Mouse (Mus musculus) stomach, postnatal 0 days (tissue): ENCODE data around the gene Farp2. TPM values are rescaled to one million over a fixed set of nuclear protein-coding genes. Genes with fewer than 3 reads are reported as not detected.

Source experiments
- ATAC-seq: fragments of 200-750 bp; cut with Nextera tagmentation; 2 replicates; pipeline ENCODE4 v1.8.0; 2017; ENCODE audit not compliant: low FRiP score, low TSS enrichment
- DNase-seq: peaks from one replicate; pipeline ENCODE4 v3.0.0-alpha.2; 2016; ENCODE audit warnings: low spot score
- H3K27ac ChIP-seq: fragments of 300-500 bp; sonication (generic); replicated peaks from 2 replicates; pipeline ENCODE4 v1.5.1; 2014; ENCODE audit warnings: mild to moderate bottlenecking, control low read depth
- H3K27me3 ChIP-seq: fragments of 300-500 bp; sonication (generic); 2 replicates; pipeline ENCODE4 v1.6.1; 2014; ENCODE audit warnings: low read length; ENCODE audit not compliant: control insufficient read depth, insufficient read depth
- H3K36me3 ChIP-seq: fragments of 300-500 bp; sonication (generic); 2 replicates; pipeline ENCODE4 v1.6.1; 2014; ENCODE audit warnings: low read length, mixed read lengths; ENCODE audit not compliant: control insufficient read depth, insufficient read depth
- H3K4me1 ChIP-seq: fragments of 300-500 bp; sonication (generic); replicated peaks from 2 replicates; pipeline ENCODE4 v1.6.1; 2014; ENCODE audit warnings: antibody characterized with exemption; ENCODE audit not compliant: control insufficient read depth, insufficient read depth
- H3K4me2 ChIP-seq: fragments of 300-500 bp; sonication (generic); replicated peaks from 2 replicates; pipeline ENCODE4 v1.6.1; 2014; ENCODE audit warnings: low read depth, mild to moderate bottlenecking, control low read depth, moderate library complexity
- H3K4me3 ChIP-seq: fragments of 300-500 bp; sonication (generic); 2 replicates; pipeline ENCODE4 v1.5.1; 2014; ENCODE audit warnings: low read depth, low read length, control low read depth
- H3K9ac ChIP-seq: fragments of 300-500 bp; sonication (generic); 2 replicates; pipeline ENCODE4 v1.6.1; 2014; ENCODE audit warnings: mild to moderate bottlenecking, low read length, control low read depth, mixed read lengths
- H3K9me3 ChIP-seq: fragments of 300-500 bp; sonication (generic); 2 replicates; pipeline ENCODE4 v1.6.1; 2016; ENCODE audit warnings: low read length; ENCODE audit not compliant: control insufficient read depth
- CTCF ChIP-seq: IDR thresholded peaks from 2 replicates; pipeline ENCODE4 v1.5.1; 2016; ENCODE audit warnings: antibody characterized with exemption, low read depth, mild to moderate bottlenecking, moderate library complexity
- EP300 ChIP-seq: optimal IDR thresholded peaks from 2 replicates; pipeline ENCODE3; 2016; ENCODE audit warnings: antibody characterized with exemption
- WGBS: fragments of 180-500 bp; shearing (Covaris S2); extraction: QIAGEN DNeasy Blood & Tissue Kit; methylation state at CpG from one replicate; pipeline ENCODE4 v1.1.7; 2014; 5-methylcytosine and 5-hydroxymethylcytosine counted together
- polyA plus RNA-seq: library from polyadenylated mRNA; unstranded; fragments of >200 nt; fragmentation: Nextera tagmentation; extraction: Ambion mirVana; gene quantifications from 2 replicates; pipeline ENCODE4 v1.2.1, GENCODE M21; 2015

Farp2 gene
- polyA plus RNA-seq, 1 experiment from 2014 or later = 2.9 TPM

DNA sequence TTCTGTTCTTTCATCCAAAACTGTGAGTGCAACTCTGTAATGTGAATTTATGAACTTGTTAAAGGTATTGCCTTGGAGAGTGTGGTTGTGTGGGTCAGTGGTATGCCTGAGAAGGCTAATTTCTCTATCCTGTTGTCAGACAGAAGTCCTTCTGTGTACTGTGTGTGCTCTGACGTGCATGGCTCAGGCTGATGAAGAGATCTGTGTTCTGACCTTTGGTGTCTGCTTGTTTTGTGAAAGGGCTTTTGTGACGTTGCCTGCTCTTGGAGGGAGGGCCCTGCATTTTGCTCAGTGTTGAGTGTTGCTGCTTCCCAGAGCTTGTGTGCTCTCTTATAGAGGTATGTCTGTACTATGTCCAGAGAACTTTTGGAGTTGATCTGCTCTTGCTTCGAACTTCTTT is 55.1 kb downstream of the Farp2 start:
- TF ChIP-seq EP300 (no peak), CTCF (no peak)
- Histone ChIP-seq H3K9me3 (no peaks in the 10 kb centered on the region), H3K4me3 (no peak overlapping the region), H3K4me1 (no peaks in the 10 kb centered on the region), H3K27me3 (no peaks in the 10 kb centered on the region), H3K27ac (no peak overlapping the region), H3K36me3 (0 out of 2 replicates have a peak, but pooled peaks cover 3% of the 10 kb centered on the region), H3K9ac (no peak overlapping the region), H3K4me2 (no peak overlapping the region)
- DNase-seq (peak; percentile 19), ATAC-seq (peak; percentile 55)
- 56% methylated on average over 3 of the region's 3 CpGs for WGBS

DNA sequence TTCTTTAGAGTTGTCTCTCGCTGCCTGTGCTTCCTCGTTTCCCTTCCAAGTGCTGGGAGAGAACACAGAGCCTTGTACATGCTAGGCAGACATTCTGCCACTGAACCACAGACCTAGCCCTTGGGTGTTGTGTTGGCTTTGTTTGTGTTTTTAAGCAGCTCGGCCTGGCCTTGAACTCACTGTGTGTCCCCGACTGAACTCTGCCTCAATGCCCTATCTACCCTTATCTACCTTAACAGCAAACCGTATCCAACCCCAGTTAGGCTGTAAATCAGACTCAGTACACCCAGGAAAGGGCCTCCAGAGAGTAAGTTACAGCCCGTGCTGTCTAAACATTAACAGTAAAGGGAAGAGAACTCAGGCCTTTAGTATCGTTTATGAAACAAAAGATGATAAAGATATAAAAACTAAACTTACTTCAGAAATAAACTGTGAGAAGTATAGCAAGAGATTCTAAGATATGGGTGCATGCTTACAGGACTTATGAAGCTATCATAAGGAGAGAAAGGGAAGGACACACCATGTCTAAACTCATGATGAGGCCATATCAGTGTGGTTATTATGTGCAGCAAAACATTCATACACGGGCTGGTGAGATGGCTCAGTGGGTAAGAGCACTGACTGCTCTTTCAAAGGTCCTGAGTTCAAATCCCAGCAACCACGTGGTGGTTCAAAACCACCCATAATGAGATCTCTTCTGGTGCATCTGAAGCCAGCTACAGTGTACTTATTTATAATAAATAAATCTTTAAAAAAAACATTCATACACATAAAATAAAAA is 56.0 kb downstream of the Farp2 start:
- ATAC-seq (peak; percentile 88), DNase-seq (peak; percentile 40)
- Histone ChIP-seq H3K4me1 (no peaks in the 10 kb centered on the region), H3K4me3 (no peak overlapping the region), H3K36me3 (0 out of 2 replicates have a peak, but pooled peaks cover 3% of the 10 kb centered on the region), H3K27ac (no peak overlapping the region), H3K9ac (no peak overlapping the region), H3K9me3 (no peaks in the 10 kb centered on the region), H3K4me2 (no peak overlapping the region), H3K27me3 (no peaks in the 10 kb centered on the region)
- TF ChIP-seq EP300 (no peak), CTCF (no peak)
- whole genome bisulfite sequencing = 60% methylated on average over 9 of the region's 9 CpGs

DNA sequence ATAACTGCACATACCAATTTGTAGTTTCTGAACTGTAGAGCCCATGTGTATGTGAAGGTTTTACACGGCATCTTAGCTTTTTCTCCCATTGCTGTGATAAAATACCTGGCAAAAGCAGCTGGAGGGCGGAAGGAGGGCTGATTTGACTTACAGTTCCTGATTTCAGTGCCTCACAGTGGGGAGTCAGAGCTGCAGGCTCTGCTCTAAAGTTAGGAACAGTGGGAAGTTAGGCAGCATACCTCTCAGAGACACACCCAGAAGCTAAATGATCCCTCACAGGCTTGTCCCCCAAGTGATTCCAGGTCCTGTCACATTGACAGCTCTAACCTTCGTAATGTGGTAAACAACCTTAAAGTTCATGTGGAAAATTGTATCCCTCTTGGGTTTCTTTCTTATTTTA is 65.2 kb downstream of the Farp2 start:
- no peak for DNase-seq
- 83% methylated on average over 3 of the region's 3 CpGs for WGBS

DNA sequence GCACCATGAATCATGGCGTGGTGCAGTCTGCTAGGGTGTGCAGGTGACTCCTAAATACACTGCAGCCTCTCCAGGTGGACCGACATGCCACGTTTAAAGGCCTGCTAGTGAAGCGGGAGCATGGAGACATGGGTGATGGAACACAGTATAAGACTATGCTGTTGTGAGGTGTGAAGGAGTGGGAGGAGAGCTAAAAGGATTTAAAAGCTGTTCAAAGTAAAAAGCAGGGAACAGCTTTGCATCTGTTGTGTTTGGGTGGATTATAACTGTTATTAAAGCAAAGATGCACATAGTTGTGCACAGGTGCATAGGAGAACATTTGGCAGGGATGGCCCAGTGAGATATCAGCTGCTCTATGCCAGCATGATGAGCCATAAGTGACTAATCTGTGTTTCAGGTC is 66.0 kb downstream of the Farp2 start:
- H3K27ac ChIP-seq = no peak overlapping the region
- DNase-seq (no peak), ATAC-seq (no peak)
- H3K27me3 ChIP-seq = no peaks in the 10 kb centered on the region
- H3K4me2 ChIP-seq = no peak overlapping the region
- no peaks in the 10 kb centered on the region for H3K9me3 ChIP-seq
- no peaks in the 10 kb centered on the region for H3K4me1 ChIP-seq
- H3K4me3 ChIP-seq = no peak overlapping the region
- TF ChIP-seq CTCF (no peak), EP300 (no peak)
- H3K9ac ChIP-seq = no peak overlapping the region
- peaks cover 9% of the 10 kb centered on the region for H3K36me3 ChIP-seq
- 88% methylated on average over 4 of the region's 4 CpGs for WGBS

More for the DNA sequence above, 65.2 kb downstream of the Farp2 start:
- H3K4me1 ChIP-seq = no peaks in the 10 kb centered on the region
- H3K4me3 ChIP-seq = no peak overlapping the region
- peaks cover 9% of the 10 kb centered on the region for H3K36me3 ChIP-seq
- H3K9ac ChIP-seq = no peak overlapping the region
- no peak overlapping the region for H3K27ac ChIP-seq
- no peak for TF ChIP-seq EP300
- TF ChIP-seq CTCF = no peak
- no peaks in the 10 kb centered on the region for H3K9me3 ChIP-seq
- no peak for ATAC-seq
- no peaks in the 10 kb centered on the region for H3K27me3 ChIP-seq
- H3K4me2 ChIP-seq = no peak overlapping the region

DNA sequence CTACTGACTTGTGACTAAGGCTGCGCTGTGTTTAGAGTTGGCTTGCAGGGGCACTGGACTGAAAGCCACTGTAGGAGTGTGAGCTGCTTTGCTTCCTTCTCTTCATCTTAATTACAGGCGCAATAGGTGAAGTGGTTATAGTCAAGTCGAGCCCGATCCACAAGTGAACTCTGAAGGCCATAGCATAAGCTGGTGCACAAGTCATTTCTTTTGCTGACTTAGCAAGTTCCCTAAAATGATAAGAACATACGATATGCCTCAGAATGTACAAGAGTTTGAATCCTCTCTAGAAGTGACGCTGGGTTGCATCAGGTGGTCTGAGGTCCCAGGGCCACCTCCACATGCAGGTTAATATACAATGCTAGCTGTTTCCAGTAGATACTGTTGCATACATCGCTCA is 69.7 kb downstream of the Farp2 start:
- Histone ChIP-seq H3K9me3 (no peaks in the 10 kb centered on the region), H3K9ac (no peak overlapping the region), H3K27me3 (no peaks in the 10 kb centered on the region), H3K4me1 (no peaks in the 10 kb centered on the region), H3K36me3 (peaks cover 9% of the 10 kb centered on the region), H3K4me3 (no peak overlapping the region), H3K4me2 (no peak overlapping the region), H3K27ac (no peak overlapping the region)
- ATAC-seq (no peak), DNase-seq (no peak)
- 93% methylated on average over 7 of the region's 7 CpGs for WGBS
- TF ChIP-seq EP300 (no peak), CTCF (no peak)

DNA sequence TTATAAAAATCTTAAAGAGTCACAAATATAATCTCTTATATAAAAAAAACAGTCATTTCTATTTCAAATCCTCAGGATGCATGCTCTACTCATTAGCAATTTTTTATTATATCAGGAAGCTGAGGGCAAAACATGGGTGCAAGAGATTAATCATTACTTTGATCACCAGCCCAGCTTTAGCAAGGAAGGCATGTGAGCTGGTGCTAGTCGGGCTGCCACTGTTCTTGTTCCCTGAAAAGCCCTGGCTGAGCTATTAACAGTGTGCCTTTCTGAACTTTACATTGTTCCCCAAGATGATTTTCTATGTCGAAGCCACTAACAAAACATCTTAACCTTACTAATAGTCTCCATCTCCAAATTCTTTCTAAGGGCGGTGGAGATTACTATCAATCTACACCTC is 76.5 kb downstream of the Farp2 start:
- Histone ChIP-seq H3K27ac (no peak overlapping the region), H3K27me3 (no peaks in the 10 kb centered on the region), H3K36me3 (no peaks in the 10 kb centered on the region), H3K9ac (no peak overlapping the region), H3K9me3 (no peaks in the 10 kb centered on the region), H3K4me1 (no peaks in the 10 kb centered on the region), H3K4me3 (no peak overlapping the region), H3K4me2 (no peak overlapping the region)
- TF ChIP-seq CTCF (no peak), EP300 (no peak)
- WGBS = 62% methylated on average over 3 of the region's 3 CpGs
- ATAC-seq (no peak), DNase-seq (no peak)
